Mouse (Mus musculus): ENCODE results near the gene Coro1b.

- TF ChIP-seq CTCF (conservative IDR thresholded peaks at IDR 0.05; ENCODE audit: low read length): no peak
- TF ChIP-seq POU5F1 (IDR thresholded peaks at IDR 0.05; ENCODE audit: borderline replicate concordance, low read length): no peak
- no peak for TF ChIP-seq NANOG (IDR thresholded peaks at IDR 0.05; ENCODE audit: borderline replicate concordance, low read length)
Observed at GRCm38 (mm10) chr19:4170723-4171392, 22.4 kb downstream of the Coro1b start.

All from E14TG2a.4 (cell line).